Mouse (Mus musculus): ENCODE measurements around the gene Ptprc. TPM values are rescaled to one million over a fixed set of nuclear protein-coding genes. Genes with fewer than 3 reads are reported as not detected.

The Ptprc gene
- polyA plus RNA-seq, 1 experiment from 2014 or later = 7.4 TPM

DNA sequence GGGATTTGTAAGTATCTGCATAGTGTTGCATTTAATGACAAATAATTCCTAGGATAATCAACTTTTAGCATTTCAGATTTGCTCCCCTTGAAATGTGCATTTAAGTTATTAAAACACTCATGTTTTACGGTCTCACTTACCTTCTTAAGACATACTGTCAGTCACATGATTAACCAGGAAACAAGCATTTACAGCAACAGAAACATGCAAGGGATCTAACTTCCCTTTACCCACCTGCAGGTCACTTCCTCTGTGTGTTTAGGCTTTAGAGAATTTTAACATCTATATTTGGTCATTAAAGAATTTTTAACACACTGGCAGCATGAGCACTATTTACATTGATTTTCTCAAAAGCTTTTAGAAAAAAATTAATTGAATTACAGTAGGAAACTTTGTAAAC, 50.2 kb downstream of the Ptprc start:
- Histone ChIP-seq H3K4me1 (no peaks in the 10 kb centered on the region), H3K27ac (no peak overlapping the region), H3K36me3 (no peaks in the 10 kb centered on the region), H3K9me3 (no peaks in the 10 kb centered on the region), H3K9ac (no peak overlapping the region), H3K4me3 (no peak overlapping the region), H3K4me2 (no peak overlapping the region), H3K27me3 (no peaks in the 10 kb centered on the region)
- ATAC-seq (ENCODE audit: borderline replicate concordance, extremely low read depth, low FRiP score, low TSS enrichment) = no peak
- WGBS = 57% methylated on average over 1 of the region's 1 CpGs

DNA sequence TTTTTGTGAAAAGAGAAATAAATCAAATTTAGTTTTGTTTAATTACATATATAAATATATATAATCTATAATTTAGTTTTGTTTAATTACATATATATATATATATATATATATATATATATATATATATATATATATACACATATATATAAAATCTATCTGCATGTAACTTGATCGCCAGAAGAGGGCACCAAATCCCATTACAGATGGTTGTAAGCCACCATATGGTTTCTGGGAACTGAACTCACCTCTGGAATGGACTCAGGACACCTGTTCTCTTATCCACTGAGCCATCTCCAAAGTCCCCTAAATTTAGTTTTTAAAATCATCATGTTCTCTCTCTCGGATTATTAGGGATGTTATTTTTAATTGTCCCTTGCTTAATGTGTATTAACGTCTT, 51.6 kb downstream of the Ptprc start:
- ATAC-seq (ENCODE audit: borderline replicate concordance, extremely low read depth, low FRiP score, low TSS enrichment) = no peak
- Histone ChIP-seq H3K36me3 (no peaks in the 10 kb centered on the region), H3K27me3 (no peaks in the 10 kb centered on the region), H3K4me3 (no peak overlapping the region), H3K9ac (no peak overlapping the region), H3K27ac (no peak overlapping the region), H3K4me1 (no peaks in the 10 kb centered on the region), H3K9me3 (no peaks in the 10 kb centered on the region), H3K4me2 (no peak overlapping the region)
- 39% methylated on average over 3 of the region's 3 CpGs for WGBS

DNA sequence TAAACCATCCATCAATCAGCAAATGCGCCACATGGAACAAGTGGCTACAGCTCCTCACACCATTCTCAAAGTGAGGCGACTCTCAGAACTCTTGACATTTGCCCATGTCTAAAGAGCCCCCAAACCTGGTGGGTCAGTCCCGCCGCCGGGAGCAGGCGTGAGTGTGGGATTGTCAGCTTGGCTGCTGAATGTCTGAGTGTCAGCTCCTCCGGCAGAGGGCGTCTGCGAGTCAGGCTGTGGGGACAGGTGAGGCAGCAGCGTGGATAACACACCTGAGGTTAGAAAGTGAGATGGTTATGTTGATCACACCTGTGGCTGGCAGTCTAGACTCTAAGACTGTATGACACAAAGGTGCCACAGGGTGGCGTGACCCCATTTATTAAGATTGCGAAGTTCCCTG, 55.6 kb downstream of the Ptprc start:
- H3K27me3 ChIP-seq = no peaks in the 10 kb centered on the region
- ATAC-seq (ENCODE audit: borderline replicate concordance, extremely low read depth, low FRiP score, low TSS enrichment) = no peak

DNA sequence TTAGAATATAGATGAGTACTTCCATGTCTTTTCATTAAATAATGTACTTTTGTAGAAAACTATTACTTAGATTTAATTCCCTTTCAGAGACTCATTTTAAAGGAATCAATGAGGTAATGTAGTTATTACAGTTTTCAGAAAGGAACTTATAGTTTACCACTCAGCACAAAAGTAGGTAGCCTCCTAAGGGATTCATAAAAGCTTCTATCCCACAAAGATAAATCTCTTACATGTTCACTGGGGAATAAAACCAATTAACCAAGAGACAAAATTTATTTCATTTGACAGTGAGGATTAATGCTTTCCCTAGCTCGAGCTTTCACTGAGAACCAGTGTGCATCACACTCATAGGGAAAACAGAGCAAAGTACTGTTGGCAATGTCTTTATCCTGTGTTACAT, 82.3 kb downstream of the Ptprc start:
- no peak for ATAC-seq (ENCODE audit: borderline replicate concordance, extremely low read depth, low FRiP score, low TSS enrichment)
- H3K27ac ChIP-seq = no peak overlapping the region
- no peaks in the 10 kb centered on the region for H3K27me3 ChIP-seq
- 50% methylated on average over 1 of the region's 1 CpGs for whole genome bisulfite sequencing
- no peaks in the 10 kb centered on the region for H3K36me3 ChIP-seq
- no peaks in the 10 kb centered on the region for H3K4me1 ChIP-seq
- H3K9me3 ChIP-seq = no peaks in the 10 kb centered on the region
- no peak overlapping the region for H3K9ac ChIP-seq
- no peak overlapping the region for H3K4me2 ChIP-seq
- no peak overlapping the region for H3K4me3 ChIP-seq

More for the DNA sequence above, 55.6 kb downstream of the Ptprc start:
- no peak overlapping the region for H3K27ac ChIP-seq
- no peaks in the 10 kb centered on the region for H3K4me1 ChIP-seq
- WGBS = 55% methylated on average over 12 of the region's 12 CpGs
- no peaks in the 10 kb centered on the region for H3K36me3 ChIP-seq
- no peak overlapping the region for H3K9ac ChIP-seq
- H3K4me2 ChIP-seq = no peak overlapping the region
- no peak overlapping the region for H3K4me3 ChIP-seq
- H3K9me3 ChIP-seq = no peaks in the 10 kb centered on the region

DNA sequence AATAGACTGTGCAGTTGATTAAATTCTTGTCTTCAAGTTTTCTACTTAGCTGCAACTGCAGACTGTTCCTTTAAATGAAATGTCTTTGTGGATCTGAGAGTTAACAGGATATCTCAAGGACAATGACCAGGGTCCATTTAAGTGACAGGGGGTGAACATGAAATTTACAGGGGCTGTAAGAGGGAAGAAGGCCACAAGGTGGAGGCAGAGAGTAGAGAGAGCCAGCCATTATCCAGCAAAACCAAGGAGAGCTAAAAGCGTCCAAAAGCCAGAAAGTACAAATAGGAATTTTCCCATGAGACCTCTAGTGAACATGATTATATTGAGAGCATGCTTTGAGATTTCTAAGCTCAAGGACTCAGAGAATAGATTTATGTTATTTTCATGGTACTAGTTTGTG, 89.7 kb downstream of the Ptprc start:
- WGBS = 0% methylated on average over 1 of the region's 1 CpGs
- Histone ChIP-seq H3K4me3 (no peak overlapping the region), H3K4me2 (no peak overlapping the region), H3K36me3 (no peaks in the 10 kb centered on the region), H3K27ac (no peak overlapping the region), H3K27me3 (no peaks in the 10 kb centered on the region), H3K9me3 (no peaks in the 10 kb centered on the region), H3K4me1 (no peaks in the 10 kb centered on the region), H3K9ac (no peak overlapping the region)
- no peak for ATAC-seq (ENCODE audit: borderline replicate concordance, extremely low read depth, low FRiP score, low TSS enrichment)

DNA sequence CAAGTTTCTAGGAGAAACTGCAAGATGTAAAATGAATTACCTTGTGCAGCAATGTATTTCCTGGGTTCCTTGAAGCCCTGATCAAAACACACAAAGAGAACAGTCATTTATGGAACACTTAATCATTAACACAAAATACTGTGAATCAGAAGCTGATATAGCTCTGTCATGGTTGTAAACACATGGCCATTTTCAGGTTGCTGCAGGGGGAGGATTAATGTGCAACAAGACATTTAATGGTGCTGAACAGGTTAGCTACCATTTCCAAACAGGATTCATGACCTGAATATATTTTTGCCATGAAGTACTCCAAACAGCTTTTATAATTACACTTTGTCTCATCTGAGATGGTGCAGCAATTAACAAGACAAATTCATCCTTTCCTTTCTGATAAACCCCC, 91.8 kb downstream of the Ptprc start:
- Histone ChIP-seq H3K4me3 (no peak overlapping the region), H3K27ac (no peak overlapping the region), H3K9me3 (no peaks in the 10 kb centered on the region), H3K9ac (no peak overlapping the region), H3K4me2 (no peak overlapping the region), H3K36me3 (no peaks in the 10 kb centered on the region), H3K4me1 (no peaks in the 10 kb centered on the region), H3K27me3 (no peaks in the 10 kb centered on the region)
- no peak for ATAC-seq (ENCODE audit: borderline replicate concordance, extremely low read depth, low FRiP score, low TSS enrichment)

DNA sequence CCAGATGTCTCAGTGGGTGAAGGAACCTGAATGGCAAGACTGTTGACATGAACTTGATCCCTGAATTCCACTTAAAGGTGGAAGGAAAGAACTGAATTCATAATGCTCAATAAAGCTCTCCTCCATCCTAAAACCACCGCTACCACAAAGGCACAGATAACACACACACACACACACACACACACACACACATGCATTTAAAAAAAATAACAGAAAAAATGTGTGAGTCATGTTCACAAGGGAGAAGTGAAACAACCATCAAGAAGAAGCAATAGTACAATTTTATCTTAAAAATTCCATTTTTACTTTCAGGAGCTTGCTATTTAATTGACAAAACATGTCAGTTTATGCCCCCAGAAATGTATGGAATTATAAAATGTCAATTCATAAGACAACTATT, 95.2 kb downstream of the Ptprc start:
- no peaks in the 10 kb centered on the region for H3K4me1 ChIP-seq
- H3K9me3 ChIP-seq = no peaks in the 10 kb centered on the region
- no peak overlapping the region for H3K4me2 ChIP-seq
- 96% methylated on average over 1 of the region's 1 CpGs for WGBS
- no peaks in the 10 kb centered on the region for H3K27me3 ChIP-seq
- no peak overlapping the region for H3K4me3 ChIP-seq
- H3K36me3 ChIP-seq = no peaks in the 10 kb centered on the region
- H3K27ac ChIP-seq = no peak overlapping the region
- no peak for ATAC-seq (ENCODE audit: borderline replicate concordance, extremely low read depth, low FRiP score, low TSS enrichment)
- H3K9ac ChIP-seq = no peak overlapping the region

DNA sequence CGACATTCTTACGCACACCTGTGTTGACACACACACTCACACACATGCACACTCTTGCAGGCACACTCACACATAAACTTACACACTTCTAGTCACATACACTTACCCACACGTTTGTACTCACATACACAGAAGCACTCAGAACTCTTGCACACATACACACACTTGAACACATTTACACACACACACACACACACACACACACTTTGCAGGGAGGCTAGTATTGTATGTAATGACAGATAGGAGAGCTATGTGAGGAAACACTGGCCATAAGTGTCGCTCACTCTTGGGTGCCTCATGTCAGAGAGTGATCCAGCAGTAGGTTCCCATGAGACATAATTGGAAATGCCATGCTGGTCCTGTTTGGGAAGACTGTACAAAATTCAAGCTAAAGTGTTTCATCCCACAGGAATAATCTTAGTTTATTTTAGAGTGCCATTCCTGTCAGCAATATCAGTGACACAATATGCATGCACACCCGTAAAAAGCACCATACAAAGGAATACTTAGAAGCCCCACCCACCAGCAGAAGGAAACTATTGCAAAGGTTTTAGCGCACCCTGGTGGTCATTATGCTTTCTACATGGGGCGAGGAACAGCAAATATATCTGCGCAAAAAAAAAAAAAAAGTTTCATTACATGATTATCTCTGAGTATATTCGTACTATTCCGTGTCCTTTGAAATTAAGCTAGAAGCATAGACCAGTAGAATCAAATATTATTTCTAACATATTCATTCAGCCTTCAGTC, 131.1 kb downstream of the Ptprc start:
- Histone ChIP-seq H3K27ac (no peak overlapping the region), H3K4me3 (no peak overlapping the region), H3K4me2 (no peak overlapping the region), H3K36me3 (no peaks in the 10 kb centered on the region), H3K9ac (no peak overlapping the region), H3K27me3 (no peaks in the 10 kb centered on the region), H3K9me3 (no peaks in the 10 kb centered on the region), H3K4me1 (peaks cover 13% of the 10 kb centered on the region)
- WGBS = 28% methylated on average over 10 of the region's 10 CpGs
- ATAC-seq (ENCODE audit: borderline replicate concordance, extremely low read depth, low FRiP score, low TSS enrichment) = peak; percentile 69; the same call in 1 of the 2 replicates

DNA sequence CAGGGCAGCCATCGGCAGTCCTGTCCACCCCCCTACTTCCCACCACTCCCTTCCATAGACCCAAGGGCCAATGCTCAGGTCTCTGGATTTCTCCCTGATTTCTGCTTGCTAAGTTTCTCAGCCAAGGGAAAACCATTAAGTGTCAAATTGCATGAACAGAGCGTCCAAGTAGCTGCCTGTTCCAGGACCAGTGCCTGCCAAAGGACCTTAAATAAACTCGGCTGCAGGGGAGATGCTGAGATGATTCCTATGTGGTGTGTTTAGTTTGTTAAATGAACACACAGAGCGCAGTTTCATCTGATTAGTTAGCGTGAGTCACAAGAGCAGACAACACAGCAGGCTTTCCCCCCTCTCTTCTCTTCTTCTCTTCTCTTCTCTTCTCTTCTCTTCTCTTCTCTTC, 135.0 kb downstream of the Ptprc start:
- WGBS = 27% methylated on average over 5 of the region's 5 CpGs
- Histone ChIP-seq H3K4me2 (no peak overlapping the region), H3K9ac (no peak overlapping the region), H3K27ac (no peak overlapping the region), H3K9me3 (no peaks in the 10 kb centered on the region), H3K36me3 (no peaks in the 10 kb centered on the region), H3K4me3 (no peak overlapping the region), H3K4me1 (peaks cover 13% of the 10 kb centered on the region), H3K27me3 (no peaks in the 10 kb centered on the region)
- ATAC-seq (ENCODE audit: borderline replicate concordance, extremely low read depth, low FRiP score, low TSS enrichment) = peak; percentile 37; the same call in 1 of the 2 replicates

DNA sequence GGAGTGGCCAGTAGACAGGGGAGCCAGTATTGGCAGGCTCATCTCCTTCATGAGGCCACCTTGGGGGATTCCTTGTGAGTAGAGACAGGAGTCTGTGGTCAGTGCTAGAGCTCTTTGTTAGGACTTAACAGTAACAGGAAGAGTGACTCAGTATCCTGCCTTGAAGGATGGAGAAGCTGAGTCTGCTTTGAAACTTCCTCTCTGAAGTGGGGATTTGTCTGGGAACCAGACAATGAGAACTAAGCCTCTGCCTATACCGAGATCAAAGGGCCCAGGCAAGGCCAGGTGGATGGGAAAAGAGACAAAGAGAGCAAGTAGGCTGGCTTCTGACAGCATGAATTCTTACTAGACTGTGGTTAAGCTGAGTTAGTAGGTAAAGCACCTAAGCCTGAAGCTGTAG, 136.3 kb downstream of the Ptprc start:
- Histone ChIP-seq H3K4me3 (no peak overlapping the region), H3K9ac (no peak overlapping the region), H3K27ac (no peak overlapping the region), H3K4me1 (peaks cover 10% of the 10 kb centered on the region), H3K36me3 (no peaks in the 10 kb centered on the region), H3K9me3 (no peaks in the 10 kb centered on the region), H3K27me3 (no peaks in the 10 kb centered on the region), H3K4me2 (no peak overlapping the region)
- 37% methylated on average over 1 of the region's 1 CpGs for WGBS
- peak; percentile 46; the same call in 1 of the 2 replicates for ATAC-seq (ENCODE audit: borderline replicate concordance, extremely low read depth, low FRiP score, low TSS enrichment)

DNA sequence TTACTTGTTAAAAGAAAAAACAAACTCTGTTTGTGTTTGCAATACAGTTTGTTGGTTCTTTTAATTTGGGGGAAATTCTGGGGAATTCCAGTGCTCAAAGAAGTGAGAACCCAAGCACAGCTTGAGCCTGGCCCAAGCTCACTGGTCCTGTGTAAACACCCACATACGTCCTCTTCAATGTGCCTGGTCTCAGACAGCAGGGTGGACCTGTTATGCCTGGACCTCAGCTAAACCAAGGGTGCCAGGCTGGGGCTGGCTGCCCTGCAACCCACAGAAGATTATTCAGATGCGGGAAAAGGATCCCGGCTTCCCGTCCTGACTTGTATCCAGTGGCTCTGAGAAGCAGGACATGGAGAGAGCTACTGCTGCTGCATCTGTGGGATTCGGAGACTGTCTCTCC, 138.0 kb downstream of the Ptprc start:
- 48% methylated on average over 5 of the region's 5 CpGs for WGBS
- Histone ChIP-seq H3K4me2 (no peak overlapping the region), H3K36me3 (no peaks in the 10 kb centered on the region)

DNA sequence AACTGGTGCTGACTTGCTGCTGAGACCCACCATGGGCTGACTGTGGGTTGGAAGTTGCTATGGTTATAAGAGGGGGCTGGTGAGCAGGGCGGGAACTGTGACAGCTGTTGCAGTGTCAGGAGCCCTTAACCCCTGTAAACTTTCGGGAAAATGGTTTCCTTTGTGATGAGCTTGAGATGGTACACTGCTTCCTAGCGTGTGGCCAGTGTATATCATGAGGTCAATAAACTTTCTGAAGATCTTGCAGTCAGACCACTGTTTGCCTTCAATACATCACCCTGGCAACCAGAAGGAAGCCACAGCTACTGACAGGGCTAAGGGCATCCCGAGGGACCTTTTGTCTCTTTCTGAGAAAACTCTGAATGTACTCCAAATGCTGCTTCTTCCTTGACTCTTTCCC, 145.9 kb downstream of the Ptprc start:
- H3K27ac ChIP-seq = no peak overlapping the region
- H3K4me3 ChIP-seq = no peak overlapping the region
- no peaks in the 10 kb centered on the region for H3K27me3 ChIP-seq
- 0 out of 2 replicates have a peak, but pooled peaks cover 2% of the 10 kb centered on the region for H3K4me1 ChIP-seq
- no peaks in the 10 kb centered on the region for H3K36me3 ChIP-seq
- WGBS = 46% methylated on average over 4 of the region's 4 CpGs
- H3K4me2 ChIP-seq = no peak overlapping the region
- no peak for ATAC-seq (ENCODE audit: borderline replicate concordance, extremely low read depth, low FRiP score, low TSS enrichment)
- no peaks in the 10 kb centered on the region for H3K9me3 ChIP-seq
- no peak overlapping the region for H3K9ac ChIP-seq

More for the DNA sequence above, 138.0 kb downstream of the Ptprc start:
- no peak overlapping the region for H3K4me3 ChIP-seq
- no peak for ATAC-seq (ENCODE audit: borderline replicate concordance, extremely low read depth, low FRiP score, low TSS enrichment)
- no peaks in the 10 kb centered on the region for H3K9me3 ChIP-seq
- no peak overlapping the region for H3K27ac ChIP-seq
- H3K4me1 ChIP-seq = no peaks in the 10 kb centered on the region
- H3K9ac ChIP-seq = no peak overlapping the region
- no peaks in the 10 kb centered on the region for H3K27me3 ChIP-seq

DNA sequence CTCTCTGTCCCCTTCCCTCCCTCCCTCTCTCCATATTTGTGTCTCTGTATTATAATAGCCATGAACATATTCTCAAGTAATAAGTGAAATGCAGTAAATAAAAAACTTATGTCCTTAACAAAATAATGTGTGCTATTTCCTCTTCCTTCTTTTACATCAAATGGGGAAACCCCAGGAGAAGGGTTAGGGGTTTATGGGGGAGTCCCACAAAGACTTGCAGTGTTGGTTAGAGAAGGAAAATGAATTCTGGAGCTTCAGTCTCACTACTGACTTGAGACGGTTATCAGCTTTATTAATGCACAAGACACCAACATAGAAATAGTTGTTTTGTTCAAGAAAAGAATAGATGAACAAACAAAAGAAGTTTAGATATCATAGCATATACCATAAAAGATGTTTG, 150.2 kb downstream of the Ptprc start:
- 0 out of 2 replicates have a peak, but pooled peaks cover 2% of the 10 kb centered on the region for H3K4me1 ChIP-seq
- H3K4me3 ChIP-seq = no peak overlapping the region
- no peak overlapping the region for H3K4me2 ChIP-seq
- H3K27ac ChIP-seq = no peak overlapping the region
- WGBS = 84% methylated on average over 1 of the region's 1 CpGs
- no peak for ATAC-seq (ENCODE audit: borderline replicate concordance, extremely low read depth, low FRiP score, low TSS enrichment)
- H3K9me3 ChIP-seq = no peaks in the 10 kb centered on the region
- no peaks in the 10 kb centered on the region for H3K36me3 ChIP-seq
- H3K9ac ChIP-seq = no peak overlapping the region
- H3K27me3 ChIP-seq = no peaks in the 10 kb centered on the region

Measured in lung, embryonic 15.5 days (tissue).